Mouse (Mus musculus): Measurements from ENCODE around the gene Fpr3. TPM values are rescaled to one million over a fixed set of nuclear protein-coding genes. Genes with fewer than 3 reads are reported as not detected.

Fpr3 gene
- not detected in 2 replicates for polyA plus RNA-seq (2012; rRNA removed)

GRCm38 (mm10) chr17:17887774-17888248 lies at the start of gene Fpr3, which contains the start of gene Fpr2:
TSS of gene Fpr3 (plus strand) at chr17:17887852.
TSS of gene Fpr2 (plus strand) at chr17:17887824.

DNA sequence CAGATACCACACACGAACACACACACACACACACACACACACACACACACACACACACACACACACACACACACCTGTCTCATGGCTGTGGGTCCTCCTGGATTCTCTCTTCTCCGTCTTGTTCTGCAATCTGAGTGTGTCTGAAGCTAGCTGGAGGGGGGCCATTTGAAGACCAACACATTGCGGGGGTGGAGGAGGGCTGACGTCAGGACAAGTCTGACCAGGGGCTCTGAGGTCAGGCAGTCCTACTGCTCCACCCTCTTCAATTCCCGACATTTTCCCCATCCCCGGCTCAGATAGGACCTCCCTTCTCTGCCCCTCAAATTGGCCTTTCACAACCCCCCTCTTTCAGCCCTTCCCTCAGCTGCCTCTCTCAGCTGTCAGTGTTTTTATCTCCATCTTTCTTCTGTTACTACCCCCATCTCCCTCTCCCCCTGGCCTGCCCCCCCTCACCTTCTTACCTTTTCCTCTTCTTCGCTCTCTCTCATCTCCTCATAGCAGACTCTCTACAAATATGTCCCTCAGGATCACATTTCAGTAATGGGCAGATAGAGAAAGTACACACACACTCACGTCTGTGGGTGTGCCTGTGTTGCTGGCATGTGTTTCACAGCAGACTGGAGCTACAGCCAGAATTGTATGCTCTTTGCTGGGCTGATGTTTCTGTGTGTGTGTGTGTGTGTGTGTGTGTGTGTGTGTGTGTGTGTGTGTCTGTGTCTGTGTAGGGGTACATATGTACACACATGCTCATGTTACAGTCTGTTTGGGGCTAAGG lies 32.4 kb upstream of the Fpr3 start, which contains the start of gene Has1:
Gene Has1 (minus strand): TSS at position 142 of the 775 bp plus-strand sequence.

GRCm38 (mm10) chr17:17883840-17884239 lies 3.8 kb upstream of the Fpr3 start, which contains the start of gene Fpr1:
TSS of gene Fpr1 (minus strand) at chr17:17883940.

Other genes with a start within 250 kb of the Fpr3 start
- gene Vmn2r90, start 184.1 kb upstream of the Fpr3 start, polyA plus RNA-seq (2012; rRNA removed) = not detected in 2 replicates
- gene Spaca6, start 60.7 kb upstream of the Fpr3 start, polyA plus RNA-seq (2012; rRNA removed) = 110 and 147 TPM in 2 replicates
- 0.06 TPM in 1 of 2 replicates, not detected in the other for gene Has1, start 32.6 kb upstream of the Fpr3 start, polyA plus RNA-seq (2012; rRNA removed)
- not detected in 2 replicates for gene Fpr1, start 3.9 kb upstream of the Fpr3 start, polyA plus RNA-seq (2012; rRNA removed)
- gene Fpr2, start within 50 bp of the Fpr3 start, polyA plus RNA-seq (2012; rRNA removed) = 0.05 TPM in 1 of 2 replicates, not detected in the other
- not detected in 2 replicates for gene Fpr-rs4, start 133.9 kb downstream of the Fpr3 start, polyA plus RNA-seq (2012; rRNA removed)
- gene Vmn2r124, start 161.6 kb downstream of the Fpr3 start, polyA plus RNA-seq (2012; rRNA removed) = not detected in 2 replicates
- not detected in 2 replicates for gene Vmn2r91, start 197.2 kb downstream of the Fpr3 start, polyA plus RNA-seq (2012; rRNA removed)